Mouse (Mus musculus): ENCODE results near the gene Mthfd1.

DNA sequence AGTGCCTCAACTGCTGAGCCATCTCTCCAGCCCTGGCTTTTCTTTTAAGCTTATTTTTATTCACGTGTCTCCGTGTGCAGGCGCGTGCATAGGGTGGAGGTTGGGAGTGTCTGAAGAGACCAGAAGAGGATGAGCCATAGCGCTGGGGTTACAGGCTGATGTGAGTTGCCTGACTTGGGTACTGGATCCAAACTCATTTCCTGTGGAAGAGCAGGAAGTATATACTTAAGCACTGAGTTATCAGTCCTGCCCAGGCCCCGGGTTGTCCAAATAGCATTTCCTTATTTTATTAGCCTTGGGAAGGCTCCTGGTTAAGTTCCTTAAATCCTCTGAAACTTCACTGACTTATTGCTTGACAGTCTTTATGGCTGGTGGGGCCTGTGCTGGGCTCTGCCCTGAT, 54.9 kb downstream of the Mthfd1 start:
- TF ChIP-seq POLR2A (IDR thresholded peaks at IDR 0.05; ENCODE audit: insufficient read depth, low read length) (no peak), CTCF (IDR thresholded peaks at IDR 0.05; ENCODE audit: low read depth, low read length) (no peak)

Measured in ES-Bruce4 (cell line).